20 mouse cellular contexts compared by ENCODE assay signal in the genomic region with DNA sequence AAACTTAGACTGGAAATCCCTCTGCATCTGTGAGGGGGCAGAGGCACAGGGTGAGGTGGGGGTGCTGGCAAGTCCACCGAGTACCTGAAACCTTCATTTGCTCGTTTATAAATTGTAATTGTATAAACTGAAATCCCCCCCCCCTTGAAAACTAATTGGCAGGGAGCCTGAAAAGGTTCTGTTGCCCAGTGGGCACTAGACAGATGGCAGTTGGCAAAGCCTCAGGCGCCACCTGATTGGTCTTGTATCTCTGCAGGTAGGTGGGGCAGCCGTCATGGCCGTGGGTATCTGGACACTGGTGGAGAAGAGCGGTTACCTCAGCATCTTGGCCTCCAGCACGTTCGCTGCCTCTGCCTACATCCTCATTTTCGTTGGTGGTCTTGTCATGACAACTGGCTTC. TPM values are rescaled to one million over a fixed set of nuclear protein-coding genes. Genes with fewer than 3 reads are reported as not detected.
DNase-seq lines count a peak whose midpoint lies in the region; ATAC-seq and TF ChIP-seq lines count a peak whose summit lies in the region.
"Had no signal": no experiment of that assay in that cellular context is flagged by ENCODE, and none has a peak within 500 bp of the region (broad histone marks: within the 10 kb centered on the region; RNA-seq: fewer than 3 reads in every experiment).

No protein-coding gene starts in this region.

- no peak overlapping the region for H3K4me3 ChIP-seq in gastrocnemius, adult 2 months
- H3K4me3 ChIP-seq in midbrain, embryonic 11.5 days (ENCODE audit: low read depth, low read length) = no peak overlapping the region
- H3K4me3 ChIP-seq in midbrain, embryonic 10.5 days = no peak overlapping the region
- H3K4me3 ChIP-seq: embryonic facial prominence, embryonic 10.5 days; embryonic facial prominence, embryonic 12.5 days; forebrain, embryonic 13.5 days had no signal

- no peak for TF ChIP-seq CTCF in gastrocnemius, adult 2 months (IDR thresholded peaks at IDR 0.05)
- no peak for TF ChIP-seq CTCF in brain, embryonic 14.5 days (IDR thresholded peaks at IDR 0.05; ENCODE audit: borderline replicate concordance, extremely low read depth, insufficient read depth, insufficient read length)

- no peak overlapping the region for H3K4me2 ChIP-seq in midbrain, embryonic 11.5 days
- H3K4me2 ChIP-seq: embryonic facial prominence, embryonic 12.5 days; forebrain, embryonic 13.5 days had no signal

- H3K4me1 ChIP-seq in midbrain, embryonic 11.5 days (ENCODE audit: control insufficient read depth, insufficient read depth, low read length) = no peaks in the 10 kb centered on the region
- H3K4me1 ChIP-seq in midbrain, embryonic 10.5 days = peaks cover 14% of the 10 kb centered on the region; the same call in 1 of the 2 replicates

- intact Hi-C loops in gastrocnemius, adult 2 months (cut with DNase I) = loop anchor here (5.0 kb wide), 2 partner anchors 296 to 381 kb away; no protein-coding TSS in a partner anchor

- no peaks in the 10 kb centered on the region for H3K9me3 ChIP-seq in midbrain, embryonic 11.5 days (ENCODE audit: control insufficient read depth, low read length)
- H3K9me3 ChIP-seq in midbrain, embryonic 10.5 days (replicated peaks) = no peaks in the 10 kb centered on the region
- H3K9me3 ChIP-seq: embryonic facial prominence, embryonic 10.5 days; embryonic facial prominence, embryonic 12.5 days; forebrain, embryonic 13.5 days had no signal

- 84% methylated on average over 9 of the region's 9 CpGs for WGBS in midbrain, embryonic 11.5 days
- WGBS in midbrain, embryonic 10.5 days = 88% methylated on average over 9 of the region's 9 CpGs

- ATAC-seq in midbrain, embryonic 11.5 days (ENCODE audit: low FRiP score) = no peak
- ATAC-seq: forebrain, embryonic 13.5 days; forebrain, postnatal 0 days had no signal

- H3K27me3 ChIP-seq in midbrain, embryonic 11.5 days (ENCODE audit: control insufficient read depth, insufficient read depth, low read length) = no peaks in the 10 kb centered on the region
- H3K27me3 ChIP-seq in midbrain, embryonic 10.5 days (ENCODE audit: low read depth, poor library complexity, severe bottlenecking) = no peaks in the 10 kb centered on the region; the same call in 1 of the 2 replicates
- H3K27me3 ChIP-seq: embryonic facial prominence, embryonic 12.5 days; forebrain, embryonic 13.5 days had no signal

- no peaks in the 10 kb centered on the region for H3K36me3 ChIP-seq in midbrain, embryonic 11.5 days (ENCODE audit: control insufficient read depth, insufficient read depth, low read length)
- 0 out of 2 replicates have a peak, but pooled peaks cover 3% of the 10 kb centered on the region for H3K36me3 ChIP-seq in midbrain, embryonic 10.5 days
- H3K36me3 ChIP-seq: embryonic facial prominence, embryonic 10.5 days had no signal

- H3K27ac ChIP-seq in gastrocnemius, adult 2 months = no peak overlapping the region
- H3K27ac ChIP-seq in midbrain, embryonic 11.5 days (ENCODE audit: low read depth, low read length) = no peak overlapping the region
- H3K27ac ChIP-seq in midbrain, embryonic 10.5 days (replicated peaks) = no peak overlapping the region
- H3K27ac ChIP-seq: embryonic facial prominence, embryonic 10.5 days; embryonic facial prominence, embryonic 12.5 days; forebrain, embryonic 13.5 days had no signal

- TF ChIP-seq POLR2A in brain, embryonic 14.5 days (IDR thresholded peaks at IDR 0.05; ENCODE audit: borderline replicate concordance, extremely low read depth, insufficient read depth, insufficient read length, poor library complexity, severe bottlenecking) = no peak

- no peak overlapping the region for H3K9ac ChIP-seq in midbrain, embryonic 11.5 days (ENCODE audit: low read length)
- H3K9ac ChIP-seq: embryonic facial prominence, embryonic 12.5 days; forebrain, embryonic 13.5 days; forebrain, postnatal 0 days had no signal

- peak; percentile 55 to 68 for DNase-seq in cerebellum, postnatal 14 days
- DNase-seq in cerebellum, postnatal 4 days (ENCODE audit: low spot score in 2 of 2) = no peak
- DNase-seq in gastrocnemius, adult 2 months = peak; percentile 4
- no peak for DNase-seq in gastrocnemius, postnatal 25 days
- peak; percentile 6 for DNase-seq in midbrain, embryonic 11.5 days (ENCODE audit: low spot score, missing footprints)
- no peak for DNase-seq in midbrain, embryonic 10.5 days (ENCODE audit: low spot score)
- peak; percentile 20 for DNase-seq in brain, embryonic 14.5 days (ENCODE audit: low read depth)
- DNase-seq in kidney, postnatal 4 days = no peak
- DNase-seq: adrenal gland, adult 2 months; adrenal gland, postnatal 10 days; adrenal gland, postnatal 25 days; cerebellum, adult 18-20 months; cerebellum, adult 8-10 months; cerebellum, adult 9-11 months; cerebellum, postnatal 36 days; forebrain, postnatal 0 days had no signal

RNA-seq across cellular contexts. Expression of a gene that starts 35.9 kb away (rescaled TPM):
- total RNA-seq in gastrocnemius, adult 2 months (2021) = 1 to 10 TPM in 1 of 2 experiments, under 1 TPM in 1; 0.74 to 1.0 TPM
- total RNA-seq in gastrocnemius, postnatal 25 days (2021) = 1 to 10 TPM; 2.3 to 3.3 TPM
- polyA plus RNA-seq in midbrain, embryonic 11.5 days (2014; fragmentation: Nextera tagmentation; extraction: Ambion mirVana) = 10.8 and 13.3 TPM in 2 replicates
- 4.7 and 9.1 TPM in 2 replicates for polyA plus RNA-seq in midbrain, embryonic 10.5 days (2016; fragmentation: Nextera tagmentation; extraction: Ambion mirVana)
- polyA plus RNA-seq in brain, embryonic 14.5 days (2012; rRNA removed) = 8.0 and 9.2 TPM in 2 replicates
- total RNA-seq: MEL had no signal

Comparison
In these comparisons a context has a peak if more than half of its experiments do, and no peak if none do; other contexts are left out.
1. DNase-seq: peak in cerebellum, postnatal 14 days (2 of 2), gastrocnemius, adult 2 months (single experiment), midbrain, embryonic 11.5 days (single experiment) and brain, embryonic 14.5 days (single experiment); none in cerebellum, postnatal 4 days (0 of 2), gastrocnemius, postnatal 25 days (single experiment), midbrain, embryonic 10.5 days (single experiment) and kidney, postnatal 4 days (0 of 2).